ENCODE assay signal across 15 mouse cellular contexts in the genomic region with DNA sequence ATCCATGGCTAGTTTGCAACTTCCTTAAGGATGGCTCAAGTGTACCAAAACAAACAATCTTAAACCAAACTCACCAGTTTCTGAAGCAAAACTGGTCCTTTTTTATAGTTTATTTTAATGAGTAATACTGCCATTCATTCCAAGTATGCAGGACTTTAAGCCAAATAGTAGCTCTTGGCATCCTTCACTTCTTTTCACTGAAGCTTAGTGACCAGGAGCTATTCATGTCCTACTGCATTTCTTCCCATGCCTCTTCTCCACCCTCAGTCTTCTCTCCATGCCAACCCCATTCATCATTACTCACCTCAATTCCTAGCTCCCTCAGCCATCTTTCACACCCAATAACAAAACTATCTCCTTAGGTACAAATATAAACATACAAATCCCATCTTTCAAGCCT.
"Had no signal": no experiment of that assay in that cellular context is flagged by ENCODE, and none has a peak within 500 bp of the region (broad histone marks: within the 10 kb centered on the region; RNA-seq: fewer than 3 reads in every experiment).

No protein-coding gene starts in this region.

- H3K36me3 ChIP-seq: neural tube, embryonic 13.5 days; neural tube, embryonic 15.5 days; stomach, embryonic 15.5 days had no signal

- H3K9me3 ChIP-seq: neural tube, embryonic 13.5 days; neural tube, embryonic 15.5 days; stomach, embryonic 15.5 days had no signal

- H3K4me1 ChIP-seq: neural tube, embryonic 13.5 days; neural tube, embryonic 15.5 days; stomach, embryonic 15.5 days had no signal

- H3K27ac ChIP-seq: neural tube, embryonic 13.5 days; neural tube, embryonic 15.5 days; stomach, embryonic 15.5 days; stomach, postnatal 0 days had no signal

- H3K4me3 ChIP-seq: neural tube, embryonic 13.5 days; neural tube, embryonic 15.5 days; stomach, embryonic 15.5 days had no signal

- DNase-seq: retina, postnatal 1 day; right cerebral cortex, adult 18-20 months; right cerebral cortex, postnatal 14 days; right cerebral cortex, postnatal 25 days; right cerebral cortex, postnatal 4 days; spleen, adult 18-20 months; thymus, adult 2 months; thymus, postnatal 14 days; thymus, postnatal 25 days; thymus, postnatal 36 days; thymus, postnatal 4 days had no signal

- H3K4me2 ChIP-seq: neural tube, embryonic 13.5 days; neural tube, embryonic 15.5 days; stomach, embryonic 15.5 days had no signal

- H3K9ac ChIP-seq: neural tube, embryonic 13.5 days; neural tube, embryonic 15.5 days; stomach, embryonic 15.5 days had no signal

- H3K27me3 ChIP-seq: neural tube, embryonic 13.5 days; neural tube, embryonic 15.5 days; stomach, embryonic 15.5 days had no signal
